Mouse (Mus musculus): Measurements from ENCODE around the gene Ptov1.

DNA sequence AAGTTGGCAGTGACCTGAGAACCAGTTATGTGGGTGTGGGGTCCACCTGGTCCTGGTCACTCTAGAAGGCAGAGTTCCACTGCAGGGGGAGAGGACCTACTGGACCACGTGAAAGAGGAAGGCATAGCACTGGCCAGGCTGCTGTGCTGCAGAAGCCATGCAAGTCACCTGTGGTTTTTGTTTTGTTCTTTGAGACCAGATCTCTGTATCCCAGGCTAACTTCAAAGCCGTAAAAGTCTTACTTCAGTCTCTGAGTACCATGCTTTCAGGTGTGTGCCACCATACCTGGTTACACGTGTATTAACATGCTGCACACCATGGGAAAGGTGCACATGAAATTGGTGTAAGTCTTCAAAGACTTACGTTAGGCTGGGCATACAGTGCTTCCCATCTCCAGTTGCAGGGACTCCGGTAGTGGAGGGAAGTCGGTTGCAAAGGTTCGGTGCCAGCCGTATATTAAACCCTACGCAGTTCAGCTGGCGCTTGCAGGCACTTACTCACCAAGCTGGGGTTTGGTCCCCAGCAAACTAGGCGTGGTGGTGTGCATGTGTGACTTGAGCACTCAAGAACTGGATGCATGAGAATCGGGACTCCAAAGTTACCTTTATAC lies 17.9 kb downstream of the Ptov1 start:
- no peak for TF ChIP-seq CTCF (conservative IDR thresholded peaks at IDR 0.05; ENCODE audit: insufficient read depth, insufficient read length, low read depth, low read length)
- no peak for TF ChIP-seq POLR2A (IDR thresholded peaks at IDR 0.05; ENCODE audit: low read depth, low read length)

All from kidney, adult 2 months (tissue).